Mouse (Mus musculus) olfactory bulb, adult 2 months (tissue): ENCODE data around the gene Cdh11.

ENCODE experiments used
- CTCF ChIP-seq: fragments of 200-500 bp; IDR thresholded peaks from 2 replicates; pipeline ENCODE4 v1.5.1; 2012; ENCODE audit warnings: low read depth, mild to moderate bottlenecking, low read length, moderate library complexity; ENCODE audit not compliant: insufficient read depth
- POLR2A ChIP-seq: fragments of 200-500 bp; IDR thresholded peaks from 2 replicates; pipeline ENCODE4 v1.6.1; 2012; ENCODE audit warnings: mild to moderate bottlenecking, low read depth, low read length, moderate library complexity; ENCODE audit not compliant: insufficient read depth

- no peak for TF ChIP-seq CTCF
- no peak for TF ChIP-seq POLR2A
Observed at GRCm38 (mm10) chr8:102593899-102594298, 191.5 kb downstream of the Cdh11 start.
